Mouse (Mus musculus) heart, postnatal 4 days (tissue): ENCODE data around the gene Akna. TPM values are rescaled to one million over a fixed set of nuclear protein-coding genes. Genes with fewer than 3 reads are reported as not detected.
A peak's percentile ranks its signal among the peaks of the same experiment; 100 is the strongest.

Experiments used
- DNase-seq: peaks from one replicate; pipeline ENCODE4 v3.0.0; 2021
- total RNA-seq, 2 experiments: library from RNA; stranded (reverse); gene quantifications; 2 replicates each; pipeline ENCODE4 v1.2.3; 2021

Gene Akna
- total RNA-seq: 1 to 10 TPM; 4.8 to 5.3 TPM

DNA sequence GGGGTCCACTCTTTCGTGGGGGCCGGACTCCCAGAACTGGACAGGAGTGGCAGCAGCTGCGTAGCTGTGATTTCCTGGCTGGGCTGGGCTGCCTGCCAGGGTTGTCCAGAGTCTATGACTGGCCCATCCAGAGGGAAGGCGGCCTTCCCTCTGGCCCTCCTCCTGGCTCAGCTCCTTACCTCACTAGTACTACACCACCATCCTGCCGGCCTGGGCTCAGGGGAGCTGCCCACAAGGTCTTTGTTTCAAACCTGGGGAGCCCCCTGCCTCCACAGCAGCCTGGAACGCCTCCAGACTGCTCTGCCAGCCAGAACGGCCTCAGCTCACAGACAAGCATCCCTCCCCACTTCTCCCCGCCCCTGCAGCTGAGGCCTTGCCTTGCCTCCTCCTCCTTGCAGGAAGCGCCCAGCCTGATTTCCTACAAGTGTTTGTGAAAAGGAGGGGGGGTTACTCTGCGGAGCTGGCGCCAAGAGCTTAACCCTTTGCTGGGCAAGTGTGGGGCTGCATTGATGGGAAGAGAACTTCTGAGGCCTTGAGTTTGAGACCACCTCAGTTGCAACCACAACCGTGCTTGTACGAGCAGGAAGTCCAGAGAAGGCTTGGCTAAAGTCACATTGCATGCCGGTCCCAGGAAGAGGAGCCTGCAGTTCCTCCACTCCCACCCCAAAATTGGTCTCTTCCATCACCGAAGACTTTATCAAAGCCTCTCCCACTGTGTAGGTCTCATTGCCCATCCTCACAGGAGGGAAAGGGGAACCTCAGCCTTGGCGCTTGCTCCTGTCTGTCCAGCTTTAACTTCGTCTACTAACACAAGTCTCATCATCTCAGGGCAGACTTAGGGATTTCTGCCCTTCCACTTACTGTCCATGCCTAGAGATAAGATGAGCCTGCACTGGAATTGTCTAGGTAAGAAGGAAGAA lies at the start of gene Akna:
Gene Akna (minus strand): TSS at position 315 of the 920 bp plus-strand sequence.
- peak; percentile 94 for DNase-seq

DNA sequence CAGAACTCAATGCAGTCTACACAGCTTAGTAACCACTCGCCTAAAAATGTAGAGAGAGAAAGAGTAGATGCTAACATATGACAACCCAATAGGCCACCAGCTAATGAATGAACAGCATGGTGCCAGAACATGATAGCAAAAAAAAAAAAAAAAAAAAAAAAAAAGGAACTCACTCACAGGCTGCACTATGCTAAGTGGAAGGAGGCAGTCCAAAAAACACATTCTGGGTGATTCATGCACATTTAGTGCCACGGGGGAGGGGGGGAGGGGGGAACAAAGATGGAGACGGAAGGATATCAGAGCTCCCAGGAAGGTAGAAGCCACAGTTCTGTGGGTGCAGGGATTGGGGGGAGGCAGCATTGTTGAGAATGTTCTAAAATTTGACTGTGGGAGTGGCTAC lies 49.4 kb upstream of the Akna start:
- no peak for DNase-seq

DNA sequence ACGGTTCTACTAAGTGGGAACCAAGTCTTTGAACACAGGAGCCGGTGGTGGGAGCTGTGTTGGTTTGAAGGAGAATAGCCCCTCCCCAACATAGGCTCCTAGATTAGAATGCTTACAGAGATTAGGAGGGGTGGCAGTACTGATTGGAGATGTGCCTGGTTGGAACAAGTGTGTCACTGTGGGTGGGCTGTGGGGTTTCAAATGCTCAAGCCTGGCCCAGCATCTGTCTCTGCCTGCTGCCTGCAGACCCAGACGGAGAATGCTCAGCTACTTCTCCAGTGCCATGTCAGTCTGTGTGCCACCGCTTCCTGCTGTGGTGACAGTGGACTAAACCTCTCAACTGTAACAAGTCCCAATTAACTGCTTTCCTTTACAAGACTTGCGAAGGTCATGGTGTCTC lies 47.4 kb upstream of the Akna start:
- no peak for DNase-seq

DNA sequence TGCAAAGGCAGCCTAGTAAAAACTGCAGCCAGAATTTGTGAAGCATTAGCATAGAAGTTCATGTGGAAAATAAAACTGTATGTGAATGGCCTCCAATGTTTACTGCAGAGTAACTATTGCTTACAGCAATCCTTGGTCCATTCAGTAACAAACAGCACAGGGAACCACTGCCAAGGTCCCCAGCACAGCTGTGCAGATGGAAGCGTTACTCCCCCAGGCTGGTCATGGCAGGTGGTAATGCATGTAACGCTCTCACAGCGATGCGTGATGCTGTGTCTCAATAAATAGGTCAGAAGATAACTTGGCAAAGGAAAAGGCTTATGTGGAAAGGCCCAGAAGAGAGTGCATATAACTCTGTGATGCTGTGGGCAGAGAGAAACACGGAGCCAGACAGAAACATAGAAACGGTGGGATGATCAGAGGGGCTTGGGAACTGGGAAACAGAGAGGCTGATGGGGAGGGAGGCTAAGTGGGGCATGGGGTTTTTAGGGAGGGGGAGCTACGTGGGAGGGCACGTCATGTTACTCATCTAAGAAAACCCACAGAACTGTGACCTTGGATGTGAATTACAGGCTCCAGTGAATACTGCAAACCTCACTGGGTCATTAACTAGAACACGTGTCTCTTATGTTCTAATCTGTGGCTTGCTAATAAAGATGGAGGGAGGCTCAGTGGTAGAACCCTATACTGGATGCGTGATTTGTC lies 41.4 kb upstream of the Akna start:
- no peak for DNase-seq

DNA sequence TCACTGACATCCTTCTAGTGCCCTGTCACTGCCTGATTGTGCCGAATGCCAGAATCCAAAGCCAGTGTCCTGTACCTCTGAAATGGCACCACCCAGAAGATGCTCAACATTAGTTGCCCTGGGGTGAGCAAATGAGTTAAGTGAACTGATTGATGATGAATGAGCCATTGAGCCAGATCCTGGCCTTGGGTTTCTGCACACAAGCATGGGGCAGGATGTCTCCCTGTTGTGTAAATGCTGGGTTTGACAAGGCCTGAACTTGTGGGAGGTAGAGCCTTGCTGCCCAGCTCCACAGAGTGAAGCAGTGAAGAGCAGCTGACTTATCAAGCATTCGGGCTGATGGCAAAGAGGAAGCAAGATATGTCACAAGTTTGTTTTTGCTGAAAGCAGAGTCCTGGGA lies 39.9 kb upstream of the Akna start:
- DNase-seq: no peak

DNA sequence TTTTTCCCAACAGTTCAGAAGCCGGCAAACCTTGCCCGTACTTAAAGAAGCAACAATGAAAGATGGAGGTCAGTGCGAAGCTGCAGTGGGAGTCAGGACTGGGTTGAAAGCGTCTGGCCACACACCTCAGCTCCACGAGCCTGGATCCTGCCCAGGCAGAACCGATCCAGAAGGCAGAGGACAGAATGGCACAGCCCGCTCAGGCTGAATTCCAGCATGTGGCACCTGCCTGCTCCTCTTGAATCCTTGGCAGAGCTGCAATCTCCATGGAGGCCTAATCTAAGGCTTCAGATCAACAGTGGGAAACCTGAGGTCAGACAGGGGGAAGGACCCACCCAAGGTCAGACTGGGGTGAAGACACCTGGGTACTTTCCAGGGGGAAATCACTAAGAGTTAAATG lies 38.5 kb upstream of the Akna start:
- DNase-seq: no peak

DNA sequence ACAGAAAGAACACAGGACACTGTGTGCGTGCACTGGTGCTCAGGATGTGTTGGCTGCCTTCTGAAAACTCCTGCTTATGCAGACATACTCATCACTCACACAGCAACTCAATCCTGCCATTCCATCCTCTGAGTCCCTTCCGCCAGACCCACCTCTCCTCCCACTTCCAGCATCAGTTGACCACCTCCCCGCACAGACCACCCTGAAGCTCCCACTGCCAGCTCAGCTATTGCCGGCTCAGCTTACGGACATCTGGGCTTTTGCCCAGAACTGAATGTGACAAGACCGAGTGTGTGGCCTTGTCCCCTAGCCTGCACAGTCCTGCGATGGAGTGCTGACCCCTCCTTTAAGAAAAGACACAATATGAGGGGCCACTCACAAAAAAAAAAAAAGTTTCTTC lies 37.1 kb upstream of the Akna start:
- no peak for DNase-seq

DNA sequence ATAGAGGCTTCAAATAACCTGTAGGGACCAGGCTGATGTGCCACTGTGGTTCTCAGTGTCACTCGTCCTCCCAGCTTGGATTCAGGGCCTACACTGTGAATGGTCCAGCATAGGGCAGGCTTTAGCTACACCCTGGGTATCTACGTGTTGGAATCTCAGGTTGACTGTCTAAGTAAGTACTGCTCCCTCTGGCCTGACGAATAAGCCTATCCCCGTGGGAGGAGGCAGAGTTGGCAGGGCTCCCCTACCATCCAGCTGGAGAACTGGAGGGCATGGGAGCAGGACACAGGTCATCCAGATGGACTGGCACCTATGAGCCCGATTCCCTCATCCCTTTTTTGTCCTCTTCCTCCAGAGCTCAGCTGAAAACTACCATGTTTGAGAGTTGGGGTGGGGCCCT lies 34.8 kb upstream of the Akna start:
- no peak for DNase-seq

DNA sequence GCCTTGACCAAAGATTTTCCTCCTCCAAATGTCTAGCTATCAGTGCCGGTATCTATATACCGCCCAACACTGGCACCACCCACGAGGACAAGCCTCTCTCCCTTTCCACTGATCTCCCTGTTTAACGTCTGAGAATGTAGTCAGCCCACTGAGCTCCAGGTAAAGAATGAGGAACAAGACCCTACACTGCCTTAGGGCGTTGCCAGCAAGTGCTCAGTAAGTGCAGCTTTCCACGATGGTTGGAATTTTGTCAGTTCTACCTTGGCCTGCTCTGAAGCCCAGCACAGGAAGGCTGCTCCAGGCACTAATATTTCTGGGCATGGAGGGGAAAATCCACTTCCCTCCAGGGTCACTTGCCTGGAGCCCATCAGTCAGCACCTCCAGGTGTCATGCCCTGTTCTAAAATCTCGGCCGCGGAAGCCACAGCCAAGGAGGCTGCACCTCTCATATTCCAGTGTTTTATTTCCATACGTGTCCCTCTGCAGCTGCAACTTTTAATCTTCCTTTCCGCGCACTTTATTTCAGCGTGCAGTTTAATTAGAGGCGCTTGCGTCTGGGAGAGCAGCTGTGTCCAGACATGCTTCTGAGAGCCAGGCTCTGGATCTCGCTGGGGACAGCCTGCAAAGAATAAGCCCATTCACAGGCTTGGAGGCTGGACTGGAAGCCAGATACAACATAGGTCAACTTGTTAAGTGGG lies 34.1 kb upstream of the Akna start:
- DNase-seq: no peak

DNA sequence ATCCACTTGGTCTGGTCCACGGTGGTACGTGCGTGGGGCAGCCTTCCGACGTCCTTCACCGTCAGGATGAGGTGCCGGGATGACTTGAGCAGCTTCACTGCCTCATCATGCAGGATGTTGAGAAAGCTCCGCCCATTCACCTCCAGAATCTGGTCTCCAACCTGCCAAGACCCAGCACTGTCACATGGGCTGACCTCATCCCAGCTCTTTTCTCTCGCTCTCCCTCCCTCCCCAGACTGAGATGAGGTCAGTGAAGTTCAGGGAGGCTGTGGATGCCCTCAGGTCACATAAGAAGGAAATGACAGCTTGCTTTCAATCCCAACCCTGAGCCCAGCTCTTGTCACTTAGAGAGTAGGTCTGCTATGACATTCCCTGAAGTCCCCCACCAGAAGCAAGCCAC lies 32.2 kb upstream of the Akna start:
- DNase-seq: no peak

DNA sequence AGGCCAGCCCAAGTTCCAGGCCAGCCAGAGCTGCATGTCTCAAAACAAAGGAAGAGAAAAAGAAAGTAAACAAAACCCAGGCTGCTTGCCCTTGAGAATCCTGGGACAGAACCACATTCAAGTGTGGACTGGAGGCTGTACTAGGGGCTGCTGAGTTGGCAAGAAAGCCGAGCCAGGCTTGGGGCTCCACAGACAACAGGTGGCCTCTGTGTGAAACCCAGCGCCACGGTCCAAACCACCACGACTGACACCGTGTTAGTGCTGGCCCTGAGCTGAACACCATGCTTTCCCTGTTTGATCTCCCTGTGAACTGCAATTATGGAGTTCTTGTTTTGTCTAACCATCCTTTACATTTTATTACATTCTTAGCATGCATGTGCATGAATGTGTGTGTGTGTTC lies 27.9 kb upstream of the Akna start:
- DNase-seq: no peak

DNA sequence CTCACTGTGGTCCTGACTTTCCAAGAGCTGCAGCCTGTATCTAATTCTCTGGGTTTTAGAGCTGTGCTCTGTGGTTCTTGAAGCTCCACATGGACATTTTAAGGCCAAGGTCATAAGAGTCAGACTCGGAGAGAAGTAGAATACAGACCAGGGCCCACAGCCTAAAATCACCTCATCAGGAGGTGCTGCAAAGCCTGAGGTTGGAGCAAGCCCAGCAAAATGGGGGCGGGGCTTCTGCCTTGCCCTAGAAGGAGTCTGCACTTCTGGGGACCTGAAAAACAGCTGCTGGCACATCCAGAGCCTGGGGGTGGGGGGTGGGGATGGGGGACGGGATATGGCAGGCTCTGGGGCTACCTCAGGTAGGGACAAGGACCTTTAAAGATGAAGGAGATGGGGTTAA lies 27.2 kb upstream of the Akna start:
- DNase-seq: no peak

DNA sequence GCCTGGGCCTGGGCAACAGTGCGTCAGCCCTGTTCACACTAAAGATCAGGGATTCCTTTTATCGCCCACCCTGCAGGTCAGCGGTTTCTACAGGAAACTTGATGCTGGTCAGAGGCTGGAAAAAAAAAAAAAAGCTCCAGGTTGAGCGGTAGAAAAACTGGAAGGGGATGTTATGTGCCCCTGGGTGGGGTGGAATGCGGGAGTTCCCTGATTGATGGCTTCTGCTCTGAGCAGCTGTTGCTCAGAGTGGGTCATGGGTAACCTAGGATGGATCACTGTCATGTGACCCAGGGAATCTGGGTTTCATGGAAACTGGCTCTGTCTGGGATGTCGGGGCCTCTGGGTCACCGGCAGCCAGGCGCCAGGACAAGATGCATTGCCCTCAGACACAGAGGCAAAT lies 23.2 kb upstream of the Akna start:
- DNase-seq: no peak

DNA sequence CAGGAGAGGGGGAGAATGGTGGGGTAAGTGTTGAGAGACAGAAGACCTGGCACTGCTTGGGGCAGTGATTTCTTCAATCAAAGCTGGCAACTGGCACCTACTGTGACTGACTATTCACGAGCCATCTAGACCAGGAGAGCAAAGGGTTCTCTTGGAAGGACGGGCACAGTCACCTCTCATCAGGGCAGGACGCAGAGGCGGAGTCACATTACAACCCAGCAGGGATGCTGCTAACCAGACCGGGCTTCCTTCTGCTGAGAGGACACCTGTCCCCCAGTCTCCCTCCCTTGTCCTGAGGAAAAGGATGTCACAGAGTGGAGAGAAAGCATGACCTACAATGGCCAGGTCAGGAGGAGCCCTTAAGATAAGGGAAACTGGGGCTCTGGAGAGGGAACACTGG lies 20.7 kb upstream of the Akna start:
- no peak for DNase-seq

DNA sequence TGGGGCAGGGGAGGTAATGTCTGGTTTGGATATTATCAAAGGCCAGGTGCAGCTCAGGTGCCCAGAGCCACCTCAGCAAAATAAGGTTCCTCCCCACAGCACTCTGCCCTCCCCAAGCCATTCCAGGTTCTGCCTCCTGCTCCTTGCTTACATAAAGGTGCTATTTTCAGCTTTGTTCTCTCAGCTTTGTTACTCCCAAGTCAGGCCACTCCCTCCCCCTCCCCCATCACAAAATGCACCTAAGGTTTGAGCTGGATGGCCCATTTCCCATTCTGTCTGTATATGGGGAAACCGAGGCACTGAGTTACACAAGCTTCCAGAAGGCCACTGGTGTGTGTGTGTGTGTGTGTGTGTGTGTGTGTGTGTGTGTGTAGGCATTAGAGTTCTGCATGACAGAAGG lies 20.1 kb upstream of the Akna start:
- DNase-seq: no peak

DNA sequence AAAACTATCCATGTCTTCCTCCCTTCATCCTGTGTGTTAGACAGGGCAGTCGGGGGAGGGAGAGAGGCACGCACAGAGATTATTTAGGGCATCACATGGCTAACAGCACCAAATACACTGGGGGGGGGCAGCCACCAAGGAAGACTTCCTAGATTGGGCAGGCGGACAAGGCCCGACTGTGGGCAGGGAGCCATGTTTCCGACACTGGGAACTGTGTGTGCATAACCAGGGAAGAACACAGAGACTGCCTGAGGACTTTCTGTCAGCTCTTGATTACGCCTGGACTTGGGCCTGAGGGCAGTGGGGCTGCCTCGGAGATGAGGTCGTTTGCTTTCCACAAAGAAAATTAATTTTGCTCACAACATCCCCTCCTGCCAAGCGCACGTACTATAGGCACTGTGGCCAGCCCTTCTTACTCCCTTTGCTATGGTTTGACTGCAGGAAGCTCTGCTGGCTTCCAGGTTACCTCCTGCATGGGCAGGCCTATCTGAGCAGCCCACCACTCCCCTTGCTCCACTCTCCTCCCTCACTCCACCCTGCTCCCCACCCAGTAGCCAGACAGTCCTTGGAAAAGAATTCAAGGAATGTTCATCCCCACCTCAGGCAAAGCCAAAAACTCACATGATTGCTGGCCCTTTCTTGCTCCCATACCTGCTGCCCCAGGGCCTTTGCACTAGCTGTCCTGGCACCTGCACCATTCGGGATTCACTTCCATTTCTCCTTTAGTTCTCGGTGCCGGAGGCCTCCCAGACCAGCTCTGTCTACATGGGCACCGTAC lies 17.2 kb upstream of the Akna start:
- DNase-seq: no peak

DNA sequence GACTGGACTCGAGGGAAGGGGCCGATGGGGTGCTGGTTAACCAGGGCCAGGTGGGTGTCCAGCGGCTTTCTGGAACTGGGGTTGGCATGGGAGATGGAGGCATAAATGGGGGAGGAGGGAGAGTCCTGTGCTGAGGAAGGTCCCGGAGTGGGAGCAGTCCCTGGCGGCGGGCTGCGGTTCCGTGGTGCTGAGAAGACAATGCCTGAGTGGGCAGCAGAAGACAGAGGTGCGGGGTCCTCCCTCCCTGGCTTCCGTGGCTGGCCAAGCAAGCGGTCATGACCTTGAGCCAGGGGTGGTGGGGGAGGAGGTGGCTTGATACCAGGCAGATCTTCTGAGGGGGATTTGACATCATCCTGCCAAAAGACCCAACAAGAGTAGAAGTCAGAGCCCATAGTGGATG lies 15.1 kb upstream of the Akna start:
- DNase-seq: no peak

DNA sequence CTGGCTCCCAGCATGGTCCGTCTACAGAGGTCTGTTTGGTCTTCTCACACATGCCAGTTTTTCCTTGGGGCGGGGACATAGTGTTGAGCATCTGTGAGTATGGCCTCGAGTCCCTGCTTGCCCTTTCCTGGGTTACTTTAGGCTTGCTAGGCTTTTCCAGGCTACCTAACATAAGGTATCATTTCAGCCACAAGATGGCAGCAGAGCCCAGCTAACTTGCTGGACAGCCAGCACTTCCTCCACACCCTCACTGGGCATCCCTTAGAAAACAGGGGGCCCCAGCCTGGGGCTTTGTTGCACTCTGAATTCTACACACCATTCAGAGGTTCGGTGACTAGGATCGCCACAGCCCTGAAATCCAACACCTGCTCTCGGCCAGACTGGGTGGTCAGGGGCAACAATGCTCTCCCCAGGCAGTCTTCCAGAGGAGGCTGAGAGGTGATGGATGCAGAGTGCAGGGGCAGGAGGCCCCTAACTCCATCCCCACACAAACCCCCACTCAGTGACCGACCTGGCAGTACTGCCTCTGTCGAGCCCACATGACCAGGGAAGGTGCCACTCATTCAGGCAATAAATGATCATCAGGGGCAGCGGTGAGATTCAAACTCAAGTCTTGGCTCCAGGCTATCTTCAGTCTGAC lies 14.3 kb upstream of the Akna start:
- DNase-seq: peak; percentile 90

DNA sequence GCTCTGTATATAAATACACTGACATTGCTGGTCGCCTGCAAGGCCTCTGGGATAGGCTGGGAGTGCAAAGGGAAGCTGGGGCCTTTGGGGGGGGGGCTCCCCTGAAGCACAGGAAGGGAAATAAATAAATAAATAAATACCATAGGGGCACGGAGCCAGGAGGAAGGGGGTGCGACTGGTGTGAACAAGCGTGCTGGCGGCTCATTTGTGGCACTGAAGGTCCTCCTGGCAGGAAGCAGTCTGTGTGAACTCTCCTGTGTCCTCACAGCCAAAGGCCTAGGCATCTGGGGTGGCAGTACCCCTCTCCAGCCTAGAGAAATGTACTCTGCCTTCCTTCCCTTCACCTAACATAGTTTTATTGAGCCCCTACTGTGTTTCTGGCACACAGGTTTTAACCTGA lies 11.8 kb upstream of the Akna start:
- no peak for DNase-seq

DNA sequence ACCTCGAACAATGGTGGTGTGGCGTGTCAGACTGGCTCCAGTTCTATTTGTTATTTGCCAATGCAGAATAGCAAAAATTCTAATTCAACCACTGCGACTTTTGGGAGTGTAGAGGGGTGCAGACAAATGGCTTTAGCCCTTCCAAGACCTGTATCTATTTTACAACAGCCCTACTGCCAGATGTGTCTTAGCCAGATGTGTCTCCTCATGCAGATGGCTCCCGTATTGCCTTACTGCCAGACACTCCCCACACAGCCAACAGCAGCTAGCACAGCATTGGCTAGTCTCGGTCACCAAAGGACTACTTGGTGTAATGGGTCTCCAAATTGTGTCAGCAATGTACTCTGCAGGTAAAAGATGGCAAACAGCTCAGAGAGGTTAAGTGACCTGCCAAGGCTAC lies 8.1 kb upstream of the Akna start:
- DNase-seq: no peak

DNA sequence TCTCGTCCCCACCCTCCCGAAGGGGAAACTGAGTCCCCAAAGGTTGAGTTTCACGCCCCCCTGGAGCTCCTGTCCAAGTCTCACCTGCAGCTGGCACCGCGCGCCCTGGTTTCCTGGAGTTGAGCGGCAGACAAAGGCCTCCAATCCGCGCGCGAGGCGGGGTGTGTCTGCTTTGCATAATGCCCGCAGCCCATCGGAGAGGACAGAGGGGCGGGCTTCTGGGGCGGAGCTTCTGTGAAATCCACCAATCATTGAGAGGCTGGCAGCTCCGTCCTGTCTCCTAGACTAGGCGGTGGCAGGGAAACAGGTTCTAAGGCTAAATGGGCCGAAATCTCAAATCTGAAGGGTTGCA lies 7.4 kb upstream of the Akna start:
- DNase-seq: peak; percentile 95

DNA sequence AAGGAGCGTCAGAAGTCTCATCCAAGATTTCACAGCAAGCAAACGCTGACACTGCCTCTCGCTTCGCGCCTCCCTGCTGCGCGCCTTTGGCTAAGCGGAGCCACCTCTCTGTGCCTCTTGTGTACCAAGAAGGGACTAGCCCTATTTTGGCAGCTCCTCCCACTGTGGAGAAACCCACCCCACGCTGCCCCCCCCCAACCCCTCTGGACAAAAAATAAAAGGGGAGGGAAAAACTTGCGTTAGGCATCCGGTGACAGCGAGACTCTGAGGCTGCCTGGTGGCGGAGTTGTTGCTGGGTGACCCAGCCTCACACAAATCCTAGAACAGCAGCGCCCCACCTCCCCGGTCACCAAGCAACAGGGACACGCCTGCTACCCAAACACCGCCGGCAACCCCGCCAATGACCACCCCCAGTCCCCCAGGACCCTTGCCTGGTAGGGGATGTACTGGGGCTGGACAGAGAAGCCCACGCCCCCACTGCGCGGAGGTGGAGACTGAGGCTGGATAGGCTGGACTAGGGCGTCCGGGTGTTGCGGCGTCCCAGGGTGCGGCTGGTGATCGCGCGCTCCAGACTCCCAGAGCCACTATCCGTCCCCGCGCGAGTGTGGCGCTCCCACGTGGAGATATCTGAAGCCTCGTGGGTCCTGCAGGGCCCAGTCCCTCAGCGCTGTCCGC lies 6.9 kb upstream of the Akna start:
- peak; percentile 75 for DNase-seq
